21 mouse cellular contexts compared by ENCODE assay signal in genomic region chr16:29964563-29964962, GRCm38 (mm10).
"Had no signal": no experiment of that assay in that cellular context is flagged by ENCODE, and none has a peak within 500 bp of the region (broad histone marks: within the 10 kb centered on the region; RNA-seq: fewer than 3 reads in every experiment).

No protein-coding gene starts in this region.

- ATAC-seq: midbrain, embryonic 16.5 days had no signal

- H3K4me1 ChIP-seq: liver, embryonic 13.5 days; midbrain, embryonic 12.5 days; stomach, embryonic 15.5 days had no signal

- H3K27me3 ChIP-seq: limb, embryonic 13.5 days; liver, embryonic 13.5 days; lung, embryonic 15.5 days; midbrain, embryonic 12.5 days; neural tube, embryonic 13.5 days; stomach, embryonic 15.5 days had no signal

- H3K4me3 ChIP-seq: layer of hippocampus, adult 2 months; limb, embryonic 10.5 days; limb, embryonic 13.5 days; liver, embryonic 13.5 days; lung, embryonic 15.5 days; midbrain, embryonic 12.5 days; myocyte; neural tube, embryonic 13.5 days; stomach, embryonic 15.5 days had no signal

- H3K9me3 ChIP-seq: limb, embryonic 10.5 days; liver, embryonic 13.5 days; lung, embryonic 15.5 days; midbrain, embryonic 12.5 days; stomach, embryonic 15.5 days had no signal

- DNase-seq: kidney, adult 11 months; kidney, adult 9 months; kidney, postnatal 25 days; layer of hippocampus, adult 9-11 months; liver, embryonic 13.5 days; lung, adult 18-20 months; lung, postnatal 10 days; lung, postnatal 4 days; right cerebral cortex, postnatal 25 days; spleen, adult 18-20 months; thymus, adult 18-20 months; thymus, postnatal 36 days had no signal

- H3K27ac ChIP-seq: layer of hippocampus, adult 2 months; limb, embryonic 10.5 days; limb, embryonic 13.5 days; liver, embryonic 13.5 days; lung, embryonic 15.5 days; midbrain, embryonic 12.5 days; neural tube, embryonic 13.5 days; stomach, embryonic 15.5 days had no signal

- H3K36me3 ChIP-seq: limb, embryonic 10.5 days; limb, embryonic 13.5 days; liver, embryonic 13.5 days; lung, embryonic 15.5 days; midbrain, embryonic 12.5 days; neural tube, embryonic 13.5 days; stomach, embryonic 15.5 days had no signal

- H3K9ac ChIP-seq: limb, embryonic 13.5 days; liver, embryonic 13.5 days; lung, embryonic 15.5 days; midbrain, embryonic 12.5 days; neural tube, embryonic 13.5 days; stomach, embryonic 15.5 days had no signal

- H3K4me2 ChIP-seq: limb, embryonic 13.5 days; liver, embryonic 13.5 days; lung, embryonic 15.5 days; midbrain, embryonic 12.5 days; neural tube, embryonic 13.5 days; stomach, embryonic 15.5 days had no signal
